Mouse (Mus musculus) retina, embryonic 14.5 days (tissue): ENCODE data around the gene Itgb6.

Experiments
- DNase-seq: peaks from one replicate; pipeline ENCODE4 v3.0.0-alpha.2; 2015; ENCODE audit warnings: low spot score

Gene Itgb6

GRCm38 (mm10) chr2:60613857-60614228, 108.6 kb downstream of the Itgb6 start:
- DNase-seq = no peak

GRCm38 (mm10) chr2:60612906-60613856, 109.3 kb downstream of the Itgb6 start:
- DNase-seq = no peak

DNA sequence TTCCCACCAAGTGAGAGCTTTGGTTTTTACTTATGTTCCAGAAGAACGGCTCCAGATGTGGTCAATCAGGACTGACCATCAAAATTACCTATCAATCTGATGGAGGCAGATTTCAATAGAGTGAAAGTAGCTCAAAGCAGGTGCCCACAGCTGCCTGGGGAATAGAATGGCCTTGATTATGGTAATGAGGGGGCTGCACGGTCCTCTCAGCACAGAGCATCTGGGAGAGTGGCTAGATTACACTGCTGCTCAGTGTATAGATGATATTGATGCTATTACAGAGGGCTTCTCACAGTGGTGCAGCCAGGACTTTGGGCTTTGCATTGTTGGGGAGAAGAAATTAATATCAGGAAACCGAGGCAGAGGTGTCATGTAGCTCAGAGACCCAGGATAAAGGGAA, 110.8 kb downstream of the Itgb6 start:
- peak; percentile 9 for DNase-seq

DNA sequence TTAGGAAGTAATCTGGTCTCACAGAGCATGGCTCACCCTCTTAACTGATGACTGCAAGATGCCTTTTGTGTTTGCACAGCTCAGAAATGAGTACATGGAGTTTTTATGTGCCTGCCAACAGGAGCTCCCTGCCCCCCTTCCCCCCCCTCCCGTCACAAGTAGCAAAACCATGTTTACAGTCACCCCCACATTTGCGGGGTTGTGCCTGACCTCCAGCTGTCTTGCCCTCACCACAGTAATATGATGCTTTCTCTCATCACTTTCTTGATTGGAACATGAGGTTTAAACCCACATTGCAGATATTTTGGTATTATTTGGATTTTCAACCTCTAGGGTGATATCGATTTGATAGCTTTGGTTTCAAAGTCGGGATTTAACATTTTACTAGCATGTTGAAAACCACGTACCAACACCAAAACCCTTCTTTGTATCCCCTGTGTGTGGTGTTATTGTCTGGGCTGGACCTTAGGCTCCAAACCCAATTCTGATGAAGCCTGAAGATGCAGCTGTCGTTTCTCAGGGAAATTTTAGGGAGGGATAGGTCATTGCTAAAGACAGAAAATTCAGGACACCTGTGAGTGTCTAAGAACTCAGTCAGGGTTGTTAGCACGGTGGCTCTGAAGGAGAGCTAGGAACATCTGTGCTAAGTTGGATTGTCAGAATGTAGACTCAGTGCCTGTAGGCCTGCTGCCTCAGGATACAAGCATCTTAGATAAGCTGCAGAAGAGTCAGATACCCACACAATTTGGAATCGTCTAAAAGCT, 112.8 kb downstream of the Itgb6 start:
- no peak for DNase-seq

DNA sequence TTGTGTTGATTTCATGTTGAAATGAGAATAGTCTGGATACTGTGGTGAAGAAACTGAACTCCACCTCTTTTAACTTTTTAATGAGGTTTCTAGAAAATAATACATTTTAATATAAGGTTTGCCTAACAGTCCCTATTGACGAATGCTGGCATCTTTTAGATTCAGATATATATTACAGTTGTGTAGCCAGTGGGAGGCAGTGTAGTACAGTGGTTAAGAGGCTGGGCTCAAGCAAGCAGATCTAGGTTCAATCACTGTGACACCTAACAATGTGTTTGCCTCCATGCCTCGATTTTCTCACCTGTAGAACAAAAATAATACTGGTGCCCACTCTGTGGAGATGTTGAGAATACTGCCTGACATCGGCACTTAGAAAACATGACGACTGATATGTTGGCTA, 114.5 kb downstream of the Itgb6 start:
- DNase-seq = no peak

DNA sequence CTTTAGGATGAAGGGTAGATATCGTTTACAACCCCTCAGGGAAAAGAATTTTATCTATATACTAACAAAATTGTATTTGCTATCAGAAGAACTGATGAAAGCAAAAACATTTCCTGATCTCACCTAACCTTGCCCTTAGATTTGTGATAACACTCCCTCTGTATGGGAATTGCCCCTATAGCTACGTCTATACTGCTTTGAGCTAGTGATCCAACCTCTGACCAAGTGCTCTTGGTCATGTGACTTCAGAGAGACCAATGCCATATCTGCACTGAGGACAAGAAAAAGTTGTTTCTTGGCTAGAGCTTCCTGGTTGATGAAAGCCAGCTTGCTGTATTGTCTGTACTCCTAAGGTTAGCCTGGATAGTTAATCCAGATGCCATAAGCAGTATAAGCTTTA, 121.1 kb downstream of the Itgb6 start:
- DNase-seq = no peak

GRCm38 (mm10) chr2:60600863-60601262, 121.6 kb downstream of the Itgb6 start:
- DNase-seq = no peak

GRCm38 (mm10) chr2:60583416-60583815, 139.0 kb downstream of the Itgb6 start:
- no peak for DNase-seq

- DNase-seq = peak; percentile 52
Observed at GRCm38 (mm10) chr2:60554561-60554960, 167.9 kb downstream of the Itgb6 start.

GRCm38 (mm10) chr2:60552902-60553682, 169.4 kb downstream of the Itgb6 start, which contains the start of gene Pla2r1:
TSS of gene Pla2r1 (minus strand) at chr2:60553308.
- peak; percentile 59 for DNase-seq

DNA sequence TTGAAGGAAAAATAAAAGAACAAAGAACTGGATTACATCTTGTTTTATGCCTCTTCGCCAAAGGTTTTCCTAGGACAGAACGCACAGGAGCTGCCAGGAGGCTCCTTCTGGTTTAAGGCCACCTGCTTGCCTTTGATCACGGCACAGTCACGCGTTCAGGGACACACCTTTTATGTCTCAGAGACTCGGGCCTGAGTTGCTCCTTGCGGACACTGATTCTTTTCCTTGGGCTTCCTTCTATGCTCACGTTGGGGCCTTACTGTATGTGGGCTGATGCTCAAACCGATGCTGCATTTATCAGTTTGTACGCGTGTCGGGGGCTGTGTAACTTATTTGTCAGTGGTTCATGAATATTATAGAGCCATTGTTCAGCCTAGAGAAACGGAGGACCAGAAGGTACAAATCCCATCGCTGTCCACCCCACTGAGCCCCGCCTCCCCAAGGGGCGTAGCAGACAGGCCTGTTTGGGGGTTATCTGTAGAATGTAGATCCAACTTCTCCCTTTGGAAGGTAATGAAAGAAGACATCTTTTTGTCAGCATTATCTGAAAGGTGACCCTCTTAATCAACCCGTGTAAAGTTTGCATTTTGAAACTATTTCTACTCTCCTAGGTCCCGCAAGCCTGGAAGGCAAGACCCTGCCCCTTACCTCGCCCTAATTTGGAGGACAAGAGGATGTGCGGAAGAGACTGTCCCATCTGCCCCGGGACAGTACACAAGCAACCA, 170.1 kb downstream of the Itgb6 start:
- no peak for DNase-seq

DNA sequence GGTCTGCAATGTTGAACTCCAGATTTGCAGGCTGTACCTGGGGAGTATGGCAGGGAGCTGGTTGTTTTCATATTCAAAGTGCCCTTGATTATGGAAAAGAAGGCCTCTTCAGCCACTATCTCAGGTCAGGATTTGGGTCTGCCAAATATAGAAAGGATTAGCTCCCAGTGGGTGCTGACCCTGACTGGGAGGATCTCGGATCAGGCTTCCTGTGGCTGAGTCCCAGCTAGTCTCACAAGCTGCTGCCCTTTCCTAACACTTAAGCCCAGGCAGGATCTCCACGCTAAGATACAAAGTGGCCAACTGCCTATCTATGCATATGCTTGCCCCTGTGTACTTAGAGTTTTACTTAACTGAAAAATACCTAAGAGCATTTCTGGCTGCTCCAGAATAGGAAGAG, 170.8 kb downstream of the Itgb6 start:
- DNase-seq = no peak

DNA sequence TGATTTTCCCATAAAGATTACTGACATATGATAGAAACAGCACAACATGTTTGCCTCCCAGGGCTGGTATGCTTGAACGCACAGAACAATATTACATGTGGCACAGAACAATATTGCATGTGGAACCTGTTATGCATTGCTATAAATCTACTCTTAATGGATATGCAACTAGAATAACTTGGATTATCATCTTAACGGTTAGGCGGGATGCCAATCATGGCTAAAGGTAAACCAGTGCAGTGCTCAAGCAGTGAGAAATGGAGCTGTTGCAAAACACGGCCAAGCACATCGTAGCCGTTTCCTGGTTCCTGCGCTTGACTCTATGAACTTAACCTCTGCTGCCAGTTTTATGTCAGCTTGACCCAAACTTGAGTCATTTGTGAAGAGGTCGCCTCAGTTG, 171.9 kb downstream of the Itgb6 start:
- no peak for DNase-seq

DNA sequence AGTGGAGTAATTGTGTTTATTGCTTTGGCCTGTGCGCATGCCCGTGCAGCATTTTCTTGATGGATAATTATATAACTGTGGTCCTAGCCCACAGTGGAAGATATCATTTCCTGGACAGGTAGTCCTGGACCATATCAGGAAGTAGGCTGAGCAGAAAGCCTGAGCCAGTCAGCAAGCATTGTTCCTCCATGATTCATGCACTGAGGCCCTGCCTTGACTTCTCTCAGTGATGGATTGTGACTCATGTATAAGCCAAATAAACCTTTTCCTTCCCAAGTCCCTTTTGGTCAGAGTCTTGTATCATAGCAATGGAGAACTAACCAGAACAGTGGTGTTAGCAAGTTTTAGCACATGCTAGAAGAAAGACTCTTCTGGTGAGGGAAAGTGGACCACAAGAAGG, 172.6 kb downstream of the Itgb6 start:
- DNase-seq = no peak
